Mouse (Mus musculus): ENCODE results near the gene Tax1bp1.
A peak's percentile ranks its signal among the peaks of the same experiment; 100 is the strongest.

- TF ChIP-seq CTCF (IDR thresholded peaks at IDR 0.05; ENCODE audit: control insufficient read depth, insufficient read depth, low read length): no peak
- peak; percentile 98 for TF ChIP-seq POLR2A (IDR thresholded peaks at IDR 0.05; ENCODE audit: borderline replicate concordance, control insufficient read depth, low read depth, low read length)
Measured at GRCm38 (mm10) chr6:52713104-52713896, at the start of gene Tax1bp1.
